Mouse (Mus musculus): ENCODE measurements around the gene Slc18a2.
A peak's percentile ranks its signal among the peaks of the same experiment; 100 is the strongest.

Slc18a2 gene

GRCm38 (mm10) chr19:59260718-59261442, at the start of gene Slc18a2:
Slc18a2 (plus strand) TSS chr19:59260896.
- no peak for DNase-seq (ENCODE audit: low read depth)

GRCm38 (mm10) chr19:59216891-59217290, 43.8 kb upstream of the Slc18a2 start:
- no peak for DNase-seq (ENCODE audit: low read depth)

GRCm38 (mm10) chr19:59218991-59219390, 41.7 kb upstream of the Slc18a2 start, which contains the start of gene Kcnk18:
Kcnk18 (plus strand) TSS chr19:59219214.
- DNase-seq (ENCODE audit: low read depth), result no peak

- no peak for DNase-seq (ENCODE audit: low read depth)
Observed at GRCm38 (mm10) chr19:59221131-59221530, 39.6 kb upstream of the Slc18a2 start.

- no peak for DNase-seq (ENCODE audit: low read depth)
Observed at GRCm38 (mm10) chr19:59228376-59228775, 32.3 kb upstream of the Slc18a2 start.

- no peak for DNase-seq (ENCODE audit: low read depth)
Observed at GRCm38 (mm10) chr19:59232786-59233185, 27.9 kb upstream of the Slc18a2 start.

- DNase-seq (ENCODE audit: low read depth), result no peak
Observed at GRCm38 (mm10) chr19:59235001-59235400, 25.7 kb upstream of the Slc18a2 start.

GRCm38 (mm10) chr19:59236046-59236445, 24.6 kb upstream of the Slc18a2 start:
- DNase-seq (ENCODE audit: low read depth), result no peak

GRCm38 (mm10) chr19:59238630-59239029, 22.1 kb upstream of the Slc18a2 start:
- no peak for DNase-seq (ENCODE audit: low read depth)

GRCm38 (mm10) chr19:59239124-59239817, 21.4 kb upstream of the Slc18a2 start:
- DNase-seq (ENCODE audit: low read depth), result peak; percentile 54

- DNase-seq (ENCODE audit: low read depth), result no peak
Observed at GRCm38 (mm10) chr19:59241987-59242386, 18.7 kb upstream of the Slc18a2 start.

- DNase-seq (ENCODE audit: low read depth), result no peak
Observed at GRCm38 (mm10) chr19:59243057-59243456, 17.6 kb upstream of the Slc18a2 start.

GRCm38 (mm10) chr19:59248144-59248543, 12.6 kb upstream of the Slc18a2 start:
- DNase-seq (ENCODE audit: low read depth), result no peak

GRCm38 (mm10) chr19:59248553-59249286, 12.0 kb upstream of the Slc18a2 start:
- DNase-seq (ENCODE audit: low read depth), result no peak

GRCm38 (mm10) chr19:59252651-59253050, 8.0 kb upstream of the Slc18a2 start:
- no peak for DNase-seq (ENCODE audit: low read depth)

- DNase-seq (ENCODE audit: low read depth), result no peak
Observed at GRCm38 (mm10) chr19:59259633-59260032, 1.1 kb upstream of the Slc18a2 start.

GRCm38 (mm10) chr19:59261604-59262003, 908 bp downstream of the Slc18a2 start:
- no peak for DNase-seq (ENCODE audit: low read depth)

GRCm38 (mm10) chr19:59263171-59263570, 2.5 kb downstream of the Slc18a2 start:
- no peak for DNase-seq (ENCODE audit: low read depth)

GRCm38 (mm10) chr19:59264838-59265532, 4.3 kb downstream of the Slc18a2 start:
- no peak for DNase-seq (ENCODE audit: low read depth)

- no peak for DNase-seq (ENCODE audit: low read depth)
Observed at GRCm38 (mm10) chr19:59265907-59266306, 5.2 kb downstream of the Slc18a2 start.

- DNase-seq (ENCODE audit: low read depth), result no peak
Observed at GRCm38 (mm10) chr19:59267417-59267963, 6.8 kb downstream of the Slc18a2 start.

- DNase-seq (ENCODE audit: low read depth), result no peak
Observed at GRCm38 (mm10) chr19:59273190-59273589, 12.5 kb downstream of the Slc18a2 start.
